Mouse (Mus musculus) cerebellum, adult 2 months (tissue): ENCODE measurements around the gene Gpc6.

ENCODE experiments used
- CTCF ChIP-seq: fragments of 200-500 bp; IDR thresholded peaks from 2 replicates; pipeline ENCODE4 v1.5.1; 2011; ENCODE audit warnings: low read depth, mild to moderate bottlenecking, control low read depth, low read length, moderate library complexity, borderline replicate concordance; ENCODE audit not compliant: insufficient read depth
- POLR2A ChIP-seq: fragments of 200-500 bp; IDR thresholded peaks from 2 replicates; pipeline ENCODE4 v1.6.1; 2011; ENCODE audit warnings: low read length, control low read depth, borderline replicate concordance; ENCODE audit not compliant: insufficient read depth

DNA sequence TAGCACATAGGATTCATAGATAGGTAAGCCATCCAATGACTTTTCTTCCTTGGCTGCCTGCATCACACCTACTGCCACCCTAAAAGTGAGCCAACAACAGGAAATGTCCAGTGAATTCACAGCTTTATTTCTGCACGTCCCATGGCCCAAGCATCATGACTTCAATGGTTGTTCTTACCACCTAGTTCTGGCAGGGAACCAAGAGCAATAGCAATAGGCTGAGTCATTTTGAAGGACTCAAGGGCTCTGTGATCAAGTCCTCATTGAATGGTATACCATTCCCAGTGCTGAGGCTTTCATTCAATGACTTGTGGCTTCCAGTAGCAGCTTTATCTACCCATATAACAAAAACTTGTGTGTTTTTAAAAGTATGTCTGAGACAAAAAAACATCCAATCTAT lies 13.3 kb upstream of the Gpc6 start:
- TF ChIP-seq POLR2A (no peak), CTCF (no peak)
